Mouse (Mus musculus): ENCODE results near the gene Rcsd1. TPM values are rescaled to one million over a fixed set of nuclear protein-coding genes. Genes with fewer than 3 reads are reported as not detected.

Rcsd1 gene
- polyA plus RNA-seq, 1 experiment from 2014 or later = 9.6 TPM

DNA sequence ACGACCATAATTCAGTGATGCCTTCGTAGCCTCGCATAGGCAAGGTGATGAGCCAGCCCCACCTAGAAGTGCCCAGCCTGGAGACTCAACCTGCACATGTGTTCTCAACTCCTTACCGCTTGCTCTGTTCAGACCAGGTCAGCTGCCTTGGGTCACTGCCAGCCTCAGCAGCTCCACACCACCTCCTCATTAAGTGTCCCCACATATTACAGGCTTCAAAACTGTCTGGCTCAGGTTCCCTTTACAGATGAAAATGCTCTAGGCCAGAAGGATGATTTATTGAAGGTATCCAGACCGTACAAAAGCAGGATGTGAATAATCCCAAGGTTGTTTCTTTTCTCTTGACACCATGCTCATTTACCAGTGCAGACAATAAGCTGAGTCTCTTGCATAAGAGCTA, 83.7 kb downstream of the Rcsd1 start:
- Histone ChIP-seq H3K36me3 (replicated peaks) (no peaks in the 10 kb centered on the region), H3K27ac (no peak overlapping the region), H3K9ac (no peak overlapping the region), H3K4me1 (peaks cover 23% of the 10 kb centered on the region), H3K4me3 (no peak overlapping the region), H3K27me3 (replicated peaks) (no peaks in the 10 kb centered on the region), H3K4me2 (no peak overlapping the region), H3K9me3 (no peaks in the 10 kb centered on the region)
- no peak for ATAC-seq (replicated peaks)
- 86% methylated on average over 5 of the region's 5 CpGs for whole genome bisulfite sequencing

DNA sequence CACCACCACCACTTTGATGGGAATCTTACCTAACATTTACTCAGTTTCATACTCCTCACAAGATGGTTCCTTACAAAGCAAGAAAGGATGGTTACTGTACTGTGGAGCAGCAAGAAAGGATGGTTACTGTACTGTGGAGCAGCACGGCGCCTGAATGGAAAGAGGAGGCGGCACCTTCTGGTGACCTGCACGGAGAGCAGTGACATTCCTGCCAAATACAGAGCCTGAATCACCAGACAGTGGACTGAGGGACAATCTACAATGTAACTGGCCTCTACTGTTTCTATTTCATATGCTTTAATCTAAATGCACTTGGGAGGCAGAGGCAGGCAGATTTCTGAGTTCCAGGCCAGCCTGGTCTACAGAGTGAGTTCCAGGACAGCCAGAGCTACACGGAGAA, 84.5 kb downstream of the Rcsd1 start:
- H3K4me2 ChIP-seq = no peak overlapping the region
- peaks cover 18% of the 10 kb centered on the region for H3K4me1 ChIP-seq
- no peaks in the 10 kb centered on the region for H3K9me3 ChIP-seq
- ATAC-seq (replicated peaks) = no peak
- H3K27ac ChIP-seq = no peak overlapping the region
- H3K9ac ChIP-seq = no peak overlapping the region
- no peaks in the 10 kb centered on the region for H3K36me3 ChIP-seq (replicated peaks)
- H3K4me3 ChIP-seq = no peak overlapping the region
- WGBS = 91% methylated on average over 5 of the region's 5 CpGs
- H3K27me3 ChIP-seq (replicated peaks) = no peaks in the 10 kb centered on the region

GRCm38 (mm10) chr1:165618201-165618624, 91.3 kb downstream of the Rcsd1 start:
- no peak overlapping the region for H3K27ac ChIP-seq

DNA sequence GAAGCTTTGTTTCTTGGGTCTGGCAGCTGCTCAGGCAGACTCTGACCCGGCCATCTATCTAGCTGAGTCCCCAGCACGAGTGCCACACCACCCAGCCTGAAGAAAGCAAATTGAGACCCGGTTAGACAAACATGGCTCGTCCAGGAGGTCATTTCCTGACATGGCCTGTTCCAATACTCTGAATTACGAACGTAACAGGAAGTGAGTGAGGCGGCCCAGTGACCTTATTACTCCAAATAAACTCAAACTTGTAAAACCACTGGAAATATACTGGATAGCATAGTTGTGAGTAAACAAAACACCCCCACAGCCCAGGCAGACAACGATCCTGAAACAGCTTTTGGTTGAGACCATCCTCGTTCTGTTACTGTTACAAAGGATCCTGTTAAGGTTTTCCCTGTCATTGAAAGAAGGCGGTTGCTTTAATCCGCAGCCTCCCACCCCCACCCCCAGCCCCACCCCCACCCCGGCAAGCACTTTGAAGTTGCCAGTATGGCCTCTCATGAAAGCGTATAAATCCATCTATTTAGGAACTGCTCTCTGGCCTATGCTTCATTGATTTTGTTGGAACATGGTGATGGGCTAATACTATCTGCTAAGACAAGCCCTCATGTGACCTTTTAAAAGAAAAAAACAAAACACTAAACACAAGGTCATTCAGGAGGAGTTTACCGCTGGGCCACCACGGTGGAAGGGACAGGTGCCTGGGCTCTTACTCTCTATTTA, 92.2 kb downstream of the Rcsd1 start:
- H3K27me3 ChIP-seq (replicated peaks) = no peaks in the 10 kb centered on the region
- ATAC-seq (replicated peaks) = peak; percentile 71; the same call in 1 of the 2 replicates
- 14% methylated on average over 15 of the region's 15 CpGs for whole genome bisulfite sequencing

More at GRCm38 (mm10) chr1:165618201-165618624, 91.3 kb downstream of the Rcsd1 start:
- Histone ChIP-seq H3K36me3 (replicated peaks) (peaks cover 8% of the 10 kb centered on the region), H3K9me3 (no peaks in the 10 kb centered on the region), H3K27me3 (replicated peaks) (no peaks in the 10 kb centered on the region), H3K9ac (no peak overlapping the region), H3K4me1 (peaks cover 17% of the 10 kb centered on the region), H3K4me2 (no peak overlapping the region), H3K4me3 (no peak overlapping the region)
- ATAC-seq (replicated peaks) = no peak
- WGBS = 48% methylated on average over 9 of the region's 9 CpGs

GRCm38 (mm10) chr1:165616652-165617051, 92.9 kb downstream of the Rcsd1 start:
- Histone ChIP-seq H3K9ac (no peak overlapping the region), H3K27me3 (replicated peaks) (no peaks in the 10 kb centered on the region), H3K4me3 (no peak overlapping the region), H3K4me1 (peaks cover 17% of the 10 kb centered on the region), H3K36me3 (replicated peaks) (peaks cover 8% of the 10 kb centered on the region), H3K27ac (peak overlapping the region; percentile 43; the same call in 1 of the 2 replicates), H3K9me3 (no peaks in the 10 kb centered on the region), H3K4me2 (no peak overlapping the region)
- WGBS = 45% methylated on average over 7 of the region's 7 CpGs
- ATAC-seq (replicated peaks) = no peak

More for the DNA sequence above, 92.2 kb downstream of the Rcsd1 start:
- peak overlapping the region; percentile 43 for H3K27ac ChIP-seq
- H3K9me3 ChIP-seq = no peaks in the 10 kb centered on the region
- no peak overlapping the region for H3K9ac ChIP-seq
- H3K4me3 ChIP-seq = no peak overlapping the region
- peaks cover 17% of the 10 kb centered on the region for H3K4me1 ChIP-seq
- no peak overlapping the region for H3K4me2 ChIP-seq
- peaks cover 8% of the 10 kb centered on the region for H3K36me3 ChIP-seq (replicated peaks)

DNA sequence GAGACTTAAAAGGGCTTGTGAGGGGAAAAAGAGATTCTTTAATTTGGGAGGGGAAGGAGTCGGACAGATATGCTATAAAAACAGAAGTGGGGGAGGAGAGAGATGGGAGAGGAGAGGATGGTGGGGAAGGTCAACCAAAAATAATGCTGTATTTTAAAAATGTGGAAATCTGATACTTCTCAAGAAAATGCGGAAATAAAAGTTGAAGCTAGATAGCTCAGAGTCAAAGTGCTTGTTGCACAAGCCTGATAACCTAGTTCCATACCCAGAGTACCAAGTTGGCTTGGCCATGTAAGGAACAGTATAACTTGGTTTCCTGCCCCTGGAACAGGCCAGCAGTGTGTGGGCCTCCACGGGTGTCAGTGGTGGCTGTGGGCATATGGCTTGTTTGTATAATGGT, 94.8 kb downstream of the Rcsd1 start:
- Histone ChIP-seq H3K9me3 (no peaks in the 10 kb centered on the region), H3K4me1 (peaks cover 31% of the 10 kb centered on the region), H3K4me2 (no peak overlapping the region), H3K9ac (no peak overlapping the region), H3K27me3 (replicated peaks) (no peaks in the 10 kb centered on the region), H3K4me3 (no peak overlapping the region), H3K27ac (no peak overlapping the region), H3K36me3 (replicated peaks) (peaks cover 8% of the 10 kb centered on the region)
- no peak for ATAC-seq (replicated peaks)
- WGBS = 100% methylated on average over 3 of the region's 3 CpGs

- peaks cover 8% of the 10 kb centered on the region for H3K36me3 ChIP-seq (replicated peaks)
- WGBS = 80% methylated on average over 4 of the region's 4 CpGs
- no peaks in the 10 kb centered on the region for H3K27me3 ChIP-seq (replicated peaks)
- H3K9ac ChIP-seq = no peak overlapping the region
- no peak overlapping the region for H3K27ac ChIP-seq
- no peak overlapping the region for H3K4me2 ChIP-seq
- no peak for ATAC-seq (replicated peaks)
- H3K4me1 ChIP-seq = peaks cover 31% of the 10 kb centered on the region
- no peak overlapping the region for H3K4me3 ChIP-seq
- no peaks in the 10 kb centered on the region for H3K9me3 ChIP-seq
These were observed 95.6 kb downstream of the Rcsd1 start for GRCm38 (mm10) chr1:165613926-165614325.

DNA sequence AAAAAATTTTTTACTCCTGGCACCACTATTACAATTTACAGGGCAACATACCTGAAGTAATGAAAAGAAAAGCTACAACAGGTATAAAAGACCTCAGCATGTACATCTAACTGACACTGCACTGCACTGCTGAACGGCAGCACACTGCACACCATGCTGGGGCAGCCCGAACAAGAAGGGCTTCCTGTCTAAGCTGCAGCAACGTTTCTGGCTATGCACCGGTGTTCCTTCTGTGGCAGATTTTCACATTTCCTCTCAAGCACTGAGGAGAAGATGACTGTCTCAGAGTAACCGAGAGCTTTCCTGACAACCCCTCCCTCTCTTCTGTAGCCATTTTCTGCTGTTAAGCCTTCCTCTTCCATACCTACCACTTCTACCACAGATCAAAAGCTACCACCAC, 96.8 kb downstream of the Rcsd1 start:
- Histone ChIP-seq H3K9me3 (no peaks in the 10 kb centered on the region), H3K9ac (no peak overlapping the region), H3K27me3 (replicated peaks) (no peaks in the 10 kb centered on the region), H3K4me3 (no peak overlapping the region), H3K4me2 (no peak overlapping the region), H3K36me3 (replicated peaks) (peaks cover 8% of the 10 kb centered on the region), H3K4me1 (peaks cover 27% of the 10 kb centered on the region), H3K27ac (no peak overlapping the region)
- no peak for ATAC-seq (replicated peaks)
- 77% methylated on average over 5 of the region's 5 CpGs for whole genome bisulfite sequencing

DNA sequence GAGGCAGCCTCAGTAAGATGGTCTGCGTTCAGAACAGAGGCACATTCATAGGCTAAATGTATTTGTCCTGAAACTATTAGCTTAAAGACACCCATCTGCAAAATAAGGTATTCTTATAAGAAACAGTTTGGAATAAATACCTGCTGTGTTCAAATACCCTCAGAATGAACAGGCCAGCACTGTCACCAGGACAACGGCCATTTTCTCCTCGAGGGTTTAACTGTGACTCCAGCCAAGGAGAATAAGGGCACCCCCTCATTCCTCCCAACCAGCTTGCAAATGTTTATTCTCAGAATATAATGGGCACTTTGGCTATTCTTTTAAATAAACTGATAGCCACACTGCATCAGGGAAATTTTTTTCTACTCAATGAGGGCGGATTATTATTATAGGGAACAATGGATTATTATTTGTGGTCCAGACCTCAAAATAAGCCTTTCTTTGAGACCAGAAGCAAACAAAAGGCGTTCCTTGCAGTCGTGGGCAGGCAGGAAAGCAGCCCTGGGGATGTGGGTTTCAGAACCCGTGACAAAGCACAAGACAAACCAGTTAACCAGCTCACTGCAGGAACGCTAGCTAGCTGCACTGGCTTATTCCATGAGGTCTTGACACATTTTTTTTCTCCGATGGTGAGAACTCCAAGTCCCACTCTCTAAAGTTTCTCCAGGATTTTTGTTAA, 99.1 kb downstream of the Rcsd1 start:
- WGBS = 9% methylated on average over 9 of the region's 9 CpGs
- peak; percentile 58 for ATAC-seq (replicated peaks)
- Histone ChIP-seq H3K4me1 (peaks cover 15% of the 10 kb centered on the region), H3K4me3 (no peak overlapping the region), H3K27me3 (replicated peaks) (no peaks in the 10 kb centered on the region), H3K4me2 (no peak overlapping the region), H3K9ac (no peak overlapping the region), H3K36me3 (replicated peaks) (peaks cover 8% of the 10 kb centered on the region), H3K27ac (peak overlapping the region; percentile 60), H3K9me3 (no peaks in the 10 kb centered on the region)

DNA sequence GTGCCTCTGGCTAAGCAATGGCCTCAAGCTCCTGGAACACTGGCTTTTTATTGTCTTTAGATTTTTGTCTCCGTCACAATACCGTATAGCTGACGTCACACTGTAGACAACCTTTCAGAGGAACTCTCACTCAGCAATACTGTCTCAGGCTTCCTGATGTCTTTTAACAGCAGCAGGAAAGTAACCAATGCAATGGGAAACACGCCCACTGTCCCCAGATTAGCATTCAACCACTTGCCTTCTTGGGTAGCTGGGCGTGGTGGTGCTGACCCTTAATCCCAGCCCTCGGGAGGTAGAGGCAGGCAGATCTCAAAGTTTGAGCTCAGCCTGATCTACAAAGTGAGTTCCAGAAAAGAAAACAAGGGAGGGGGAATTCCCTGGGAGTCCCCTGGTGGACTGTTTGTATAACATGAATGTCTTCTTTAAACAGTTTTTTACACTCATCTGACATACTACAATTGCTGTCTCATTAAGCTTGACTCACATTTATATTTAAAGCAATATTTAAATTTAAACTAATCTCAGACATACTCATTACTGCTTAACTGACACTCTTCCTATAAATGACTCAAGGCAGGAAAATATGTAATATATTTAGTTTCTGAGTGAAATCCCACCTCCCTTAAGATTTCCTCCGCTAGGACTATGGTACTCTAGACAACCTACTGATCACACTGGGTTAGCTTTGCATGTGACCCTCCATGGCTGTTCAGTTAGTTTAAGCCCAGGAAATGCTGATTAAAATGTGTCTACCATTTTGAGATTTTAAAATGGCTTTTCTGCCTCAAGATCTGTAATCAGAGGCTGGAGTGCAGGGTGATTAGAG, 99.8 kb downstream of the Rcsd1 start:
- Histone ChIP-seq H3K36me3 (replicated peaks) (peaks cover under 1% of the 10 kb centered on the region; the same call in 1 of the 2 replicates), H3K4me1 (peaks cover 15% of the 10 kb centered on the region), H3K9ac (no peak overlapping the region), H3K9me3 (no peaks in the 10 kb centered on the region), H3K4me3 (no peak overlapping the region), H3K27ac (peak overlapping the region; percentile 60), H3K27me3 (replicated peaks) (no peaks in the 10 kb centered on the region), H3K4me2 (no peak overlapping the region)
- 38% methylated on average over 7 of the region's 7 CpGs for WGBS
- ATAC-seq (replicated peaks) = peak; percentile 58

GRCm38 (mm10) chr1:165608904-165609303, 100.7 kb downstream of the Rcsd1 start:
- H3K4me2 ChIP-seq = no peak overlapping the region
- no peak for ATAC-seq (replicated peaks)

GRCm38 (mm10) chr1:165605774-165606173, 103.8 kb downstream of the Rcsd1 start:
- H3K4me1 ChIP-seq = peaks cover 9% of the 10 kb centered on the region
- H3K27ac ChIP-seq = no peak overlapping the region
- peaks cover 13% of the 10 kb centered on the region; the same call in 1 of the 2 replicates for H3K36me3 ChIP-seq (replicated peaks)
- H3K9ac ChIP-seq = no peak overlapping the region
- no peak overlapping the region for H3K4me3 ChIP-seq
- no peak overlapping the region for H3K4me2 ChIP-seq
- H3K9me3 ChIP-seq = no peaks in the 10 kb centered on the region
- ATAC-seq (replicated peaks) = no peak
- no peaks in the 10 kb centered on the region for H3K27me3 ChIP-seq (replicated peaks)
- WGBS = 81% methylated on average over 6 of the region's 6 CpGs

More at GRCm38 (mm10) chr1:165608904-165609303, 100.7 kb downstream of the Rcsd1 start:
- H3K27me3 ChIP-seq (replicated peaks) = no peaks in the 10 kb centered on the region
- no peak overlapping the region for H3K27ac ChIP-seq
- no peak overlapping the region for H3K4me3 ChIP-seq
- peaks cover 15% of the 10 kb centered on the region for H3K4me1 ChIP-seq
- H3K9me3 ChIP-seq = no peaks in the 10 kb centered on the region
- 88% methylated on average over 4 of the region's 4 CpGs for WGBS
- H3K9ac ChIP-seq = no peak overlapping the region
- H3K36me3 ChIP-seq (replicated peaks) = peaks cover 3% of the 10 kb centered on the region; the same call in 1 of the 2 replicates

All from midbrain, embryonic 15.5 days (tissue).